28 mouse cellular contexts compared by ENCODE assay signal in genomic region chr1:134288239-134288638, GRCm38 (mm10). TPM values are rescaled to one million over a fixed set of nuclear protein-coding genes. Genes with fewer than 3 reads are reported as not detected.
"Had no signal": no experiment of that assay in that cellular context is flagged by ENCODE, and none has a peak within 500 bp of the region (broad histone marks: within the 10 kb centered on the region; RNA-seq: fewer than 3 reads in every experiment).

No protein-coding gene starts in this region.

- H3K27me3 ChIP-seq: limb, embryonic 13.5 days; liver, embryonic 15.5 days; lung, embryonic 15.5 days; neural tube, embryonic 12.5 days; neural tube, embryonic 15.5 days; stomach, embryonic 15.5 days had no signal

- DNase-seq: kidney, postnatal 25 days; layer of hippocampus, adult 9-11 months; liver; lung, adult 18-20 months; lung, postnatal 10 days; lung, postnatal 36 days; midbrain, embryonic 14.5 days; right cerebral cortex, adult 18-20 months; right cerebral cortex, postnatal 14 days; spleen, adult 18-20 months; thymus, postnatal 25 days had no signal

- H3K36me3 ChIP-seq: limb, embryonic 10.5 days; limb, embryonic 13.5 days; liver, embryonic 12.5 days; liver, embryonic 15.5 days; lung, embryonic 15.5 days; neural tube, embryonic 12.5 days; neural tube, embryonic 15.5 days; stomach, embryonic 15.5 days had no signal

- H3K4me2 ChIP-seq: limb, embryonic 13.5 days; liver, embryonic 12.5 days; liver, embryonic 15.5 days; lung, embryonic 15.5 days; midbrain, embryonic 11.5 days; neural tube, embryonic 12.5 days; neural tube, embryonic 15.5 days; stomach, embryonic 15.5 days had no signal

- H3K4me3 ChIP-seq: layer of hippocampus, adult 2 months; limb, embryonic 10.5 days; limb, embryonic 13.5 days; liver, embryonic 12.5 days; liver, embryonic 15.5 days; lung, embryonic 15.5 days; neural tube, embryonic 12.5 days; neural tube, embryonic 15.5 days; stomach, embryonic 15.5 days had no signal

RNA-seq across cellular contexts. Expression of gene Myog, which starts 1.6 kb away (rescaled TPM):
- total RNA-seq: layer of hippocampus, adult 2 months; layer of hippocampus, postnatal 25 days; left cerebral cortex, adult 18-20 months; left cerebral cortex, postnatal 25 days; megakaryocyte progenitor cell, adult 5-6 weeks; megakaryocyte-erythroid progenitor cell, adult 5-6 weeks had no signal
- polyA plus RNA-seq: large intestine, adult 2 months; midbrain, embryonic 11.5 days; midbrain, embryonic 14.5 days; midbrain, postnatal 0 days had no signal

RNA-seq across cellular contexts. Expression of gene Adora1, which starts 53.0 kb away (rescaled TPM):
- total RNA-seq: megakaryocyte progenitor cell, adult 5-6 weeks; megakaryocyte-erythroid progenitor cell, adult 5-6 weeks had no signal
